Mouse (Mus musculus) megakaryocyte, embryonic 14.5 days (primary cell): ENCODE measurements around the gene Etv3.

ENCODE experiments used
- FLI1 ChIP-seq: IDR thresholded peaks from 2 replicates; pipeline ENCODE4 v1.6.1; 2012; ENCODE audit warnings: low read length, inconsistent platforms, mixed read lengths
- GATA1 ChIP-seq: IDR thresholded peaks from 3 replicates; pipeline ENCODE4 v1.6.1; 2012; ENCODE audit warnings: mixed read lengths, low read length, inconsistent platforms, borderline replicate concordance

- TF ChIP-seq GATA1 (no peak), FLI1 (no peak)
Measured at GRCm38 (mm10) chr3:87511971-87512765, 13.0 kb upstream of the Etv3 start.
